Mouse (Mus musculus) layer of hippocampus, postnatal 14 days (tissue): Measurements from ENCODE around the gene Col5a1. TPM values are rescaled to one million over a fixed set of nuclear protein-coding genes. Genes with fewer than 3 reads are reported as not detected.

Source experiments
- DNase-seq, 2 experiments: peaks; one replicate each; pipeline ENCODE4 v3.0.0; 2021 to 2022; ENCODE audit warnings: low spot score in 2 of 2, mixed read lengths in 1 of 2
- total RNA-seq, 2 experiments: library from RNA; stranded (reverse); gene quantifications; 2 replicates each; pipeline ENCODE4 v1.2.3; 2021

Col5a1 gene
- total RNA-seq, 2 experiments from 2014 or later, result 5.9 to 6.1 TPM

DNA sequence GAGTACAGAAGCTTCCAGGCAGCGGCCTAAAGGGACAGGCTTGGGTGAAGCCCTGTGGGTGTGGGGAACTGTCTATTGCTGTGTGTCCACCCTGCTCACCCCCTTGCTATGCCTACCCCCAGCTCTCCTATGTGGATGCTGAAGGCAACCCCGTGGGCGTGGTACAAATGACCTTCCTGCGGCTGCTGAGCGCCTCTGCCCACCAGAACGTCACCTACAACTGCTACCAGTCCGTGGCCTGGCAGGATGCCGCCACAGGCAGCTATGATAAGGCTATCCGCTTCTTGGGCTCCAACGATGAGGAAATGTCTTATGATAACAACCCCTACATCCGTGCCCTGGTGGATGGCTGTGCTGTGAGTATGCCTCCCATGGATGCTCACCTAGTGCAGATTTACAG, 146.2 kb downstream of the Col5a1 start:
- DNase-seq, result no peak

DNA sequence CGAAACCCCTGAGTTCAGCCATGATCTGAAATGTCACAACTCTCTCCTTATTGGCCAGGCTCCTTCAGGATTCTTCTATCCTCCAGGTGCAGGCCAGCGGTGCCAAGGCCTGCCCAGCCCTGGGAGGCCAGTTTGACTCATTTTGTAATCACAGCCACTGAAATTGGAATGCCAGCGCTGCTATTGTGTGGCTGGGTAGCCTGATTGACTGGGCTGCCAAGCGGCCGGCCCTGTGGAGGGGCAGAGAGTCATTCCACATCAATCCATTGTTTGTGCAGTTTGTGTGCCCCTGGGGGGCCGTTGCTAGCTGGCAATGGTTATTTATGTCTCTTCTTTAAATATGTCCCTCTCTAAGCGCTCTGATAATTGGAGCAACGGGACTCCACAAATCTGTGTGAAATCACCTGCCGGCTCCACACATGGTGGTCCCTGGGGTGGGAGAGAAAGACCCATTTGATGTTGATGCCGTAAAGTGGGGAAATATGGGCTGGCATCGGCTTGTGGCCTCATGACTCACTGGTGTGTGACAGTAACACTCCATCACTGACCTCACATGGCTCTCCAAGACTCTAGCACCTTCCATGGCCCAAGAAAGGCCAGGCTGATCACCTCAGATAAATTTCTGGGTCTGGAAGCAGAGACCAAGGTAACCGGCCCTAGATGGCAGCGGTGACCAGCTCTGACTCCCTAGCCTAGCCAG, 147.9 kb downstream of the Col5a1 start:
- no peak for DNase-seq

- DNase-seq, result no peak
These were observed 150.6 kb downstream of the Col5a1 start for GRCm38 (mm10) chr2:28036788-28037187.

GRCm38 (mm10) chr2:28037505-28038390, 151.5 kb downstream of the Col5a1 start:
- peak in 1 of 2 experiments; percentile 17 for DNase-seq

- peak; percentile 29 to 65 for DNase-seq
These were observed 152.3 kb downstream of the Col5a1 start for GRCm38 (mm10) chr2:28038391-28039096.

DNA sequence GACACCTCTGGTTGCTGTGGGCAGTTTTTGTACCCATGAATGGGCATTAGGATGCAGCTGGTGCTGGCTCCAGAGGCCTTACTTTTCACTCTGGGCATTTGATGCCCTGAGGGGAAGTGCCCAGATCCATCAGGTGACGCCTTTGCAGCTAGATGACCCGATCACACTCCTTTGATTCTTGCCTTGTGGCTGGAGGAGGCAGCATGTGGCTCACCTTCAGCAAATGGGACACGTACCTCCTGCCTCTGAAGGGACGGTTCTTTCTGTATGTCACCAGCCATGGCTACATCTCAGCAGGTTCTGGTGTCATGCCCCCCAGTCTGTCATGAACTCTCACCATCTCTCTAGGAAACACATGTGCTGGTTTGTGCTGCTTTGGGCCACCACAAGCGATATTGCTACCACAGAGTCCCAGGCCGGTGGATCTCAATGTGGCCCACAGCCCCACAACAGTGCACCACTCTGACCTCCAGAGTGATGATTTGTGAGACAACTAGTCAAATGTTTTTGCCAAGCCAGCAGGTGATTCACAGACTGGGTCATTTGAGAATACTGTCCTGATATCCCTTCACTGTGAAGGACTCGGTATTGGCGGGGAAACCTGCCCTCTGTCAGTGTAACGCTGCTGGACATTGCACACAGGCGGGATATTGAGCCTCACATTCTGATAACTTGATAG, 153.6 kb downstream of the Col5a1 start:
- no peak for DNase-seq

GRCm38 (mm10) chr2:28040466-28040865, 154.2 kb downstream of the Col5a1 start:
- DNase-seq, result no peak

DNA sequence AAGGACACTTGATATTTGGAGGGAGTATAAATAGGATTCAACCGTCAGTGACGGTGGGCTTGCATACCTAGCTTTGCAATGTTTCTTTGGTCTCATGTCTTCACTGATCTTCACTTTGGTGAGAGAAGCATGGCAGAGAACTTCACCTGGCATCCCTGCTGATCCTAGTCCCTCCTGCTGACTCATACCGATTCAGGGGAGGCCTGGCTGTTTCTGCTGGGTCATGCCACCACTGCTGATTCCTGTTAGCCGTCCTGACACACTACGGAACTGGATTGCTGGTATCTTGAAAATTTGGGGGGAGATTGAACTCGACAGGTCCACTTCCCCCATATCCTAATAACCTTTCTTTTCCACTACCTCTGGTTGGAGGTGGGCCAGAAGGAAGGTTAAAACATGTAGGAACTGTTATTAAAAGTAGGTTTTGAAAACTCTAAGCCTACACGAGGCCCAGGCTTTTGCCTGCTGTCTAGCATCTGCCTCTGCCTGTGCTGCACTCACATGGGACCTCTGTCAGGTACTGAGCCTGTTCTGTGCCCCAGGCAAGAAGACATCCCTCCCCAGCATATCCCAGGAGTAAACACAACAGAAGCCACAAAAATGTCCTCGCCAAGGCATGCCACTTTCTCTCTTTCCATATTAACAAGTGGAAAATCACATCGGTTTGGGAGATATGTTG, 158.8 kb downstream of the Col5a1 start:
- no peak for DNase-seq

DNA sequence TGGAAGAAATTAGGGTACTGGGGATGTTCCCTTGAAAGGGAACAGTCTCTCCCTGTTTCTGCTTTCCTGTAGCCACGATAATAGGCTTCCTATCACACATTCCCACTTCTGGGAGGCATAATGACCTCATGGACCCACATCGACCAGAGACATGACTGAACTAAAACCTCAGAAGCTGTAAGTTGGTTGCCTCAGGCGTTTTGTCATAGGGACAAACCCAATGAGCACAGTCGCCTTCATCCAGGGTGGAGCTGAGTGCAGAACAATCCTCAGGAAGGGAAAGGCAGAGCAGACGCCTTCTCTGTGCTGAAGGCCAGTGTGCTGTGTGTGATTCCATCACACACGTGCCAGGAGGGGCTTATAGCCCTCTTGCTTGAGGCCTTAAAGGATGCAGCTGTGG, 160.1 kb downstream of the Col5a1 start:
- no peak for DNase-seq

DNA sequence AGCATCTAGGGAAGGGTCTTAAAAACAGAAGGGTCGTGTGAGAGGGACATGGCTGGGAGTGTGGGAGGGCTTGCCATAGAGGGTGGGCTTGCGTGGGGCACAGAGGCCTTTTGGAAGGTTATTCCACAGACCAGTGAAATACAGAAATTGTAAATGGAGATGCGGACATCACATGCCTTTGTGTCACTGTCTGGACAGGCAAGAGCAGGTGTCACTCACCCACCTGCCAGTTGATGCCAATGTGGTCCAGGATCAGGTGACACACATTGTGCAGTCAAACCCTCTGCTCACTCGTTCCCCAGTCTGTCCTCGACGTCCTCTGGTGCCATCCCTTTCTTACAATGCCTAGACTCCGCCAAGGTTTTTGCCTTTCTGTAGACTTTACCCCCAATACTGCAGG, 160.9 kb downstream of the Col5a1 start:
- DNase-seq, result no peak

- no peak for DNase-seq
These were observed 173.7 kb downstream of the Col5a1 start for GRCm38 (mm10) chr2:28059922-28060321.

DNA sequence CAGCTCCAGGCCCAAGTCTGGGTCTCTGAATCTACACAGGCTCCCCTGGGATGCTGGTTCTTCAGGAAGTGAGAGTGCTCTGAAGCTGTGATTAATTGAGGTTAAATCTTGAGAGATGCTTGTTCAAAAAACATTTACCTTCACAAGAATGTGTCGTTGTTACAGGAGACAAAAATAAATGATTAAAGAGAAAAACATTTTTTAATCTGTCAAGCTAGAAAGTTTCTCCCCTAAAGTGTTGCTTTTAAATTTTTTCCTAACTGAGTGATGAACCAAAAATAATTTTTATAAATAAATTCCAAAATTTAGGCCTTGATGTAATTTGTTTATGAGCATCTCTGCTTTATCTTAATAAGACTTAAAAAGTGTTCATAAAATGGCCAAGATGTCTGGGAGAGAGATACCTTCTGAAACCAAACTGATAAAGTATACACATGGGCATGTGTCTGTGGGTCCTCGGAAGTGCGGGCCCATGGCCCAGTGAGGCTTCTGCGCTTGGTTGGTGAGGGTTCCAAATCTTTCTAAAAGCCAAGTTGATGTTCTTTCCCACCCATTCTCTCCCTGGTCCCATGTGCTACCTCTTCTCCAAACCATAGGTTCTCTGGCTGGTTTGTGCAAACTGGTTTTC, 177.6 kb downstream of the Col5a1 start:
- DNase-seq, result no peak

DNA sequence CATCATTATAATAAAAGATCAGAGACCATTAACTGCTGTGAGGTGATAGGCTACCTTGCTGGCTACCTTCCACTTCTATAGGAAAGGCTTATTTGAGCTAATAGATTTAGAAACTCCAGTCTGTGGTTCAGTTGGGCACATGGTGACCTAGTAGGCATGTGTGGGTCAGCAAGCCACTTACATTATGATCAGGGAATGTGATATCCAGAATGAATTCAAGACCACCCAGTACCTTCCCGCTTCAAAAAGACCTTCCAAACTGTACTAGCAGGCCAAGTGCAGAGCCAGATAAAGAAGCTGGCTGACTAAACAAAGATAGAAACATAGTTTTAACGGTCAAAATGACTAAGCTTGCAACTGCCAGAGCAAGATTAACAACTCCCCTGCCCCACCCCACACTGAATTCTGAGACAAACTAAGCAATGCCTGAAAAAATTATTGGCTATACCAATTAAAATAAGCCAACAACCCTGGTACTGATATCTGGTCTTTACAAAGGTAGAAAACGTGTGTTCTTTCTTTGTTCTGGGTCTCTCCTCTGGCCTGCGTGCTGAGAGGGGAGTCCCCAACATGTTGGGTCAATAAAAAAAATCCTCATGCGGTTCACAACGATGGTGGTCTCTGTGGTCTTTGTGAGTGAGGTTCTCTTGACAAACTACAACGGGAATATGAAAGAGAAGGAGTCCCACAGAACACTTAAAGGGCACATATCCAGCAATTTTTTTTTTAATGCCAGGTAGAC, 178.3 kb downstream of the Col5a1 start:
- no peak for DNase-seq

DNA sequence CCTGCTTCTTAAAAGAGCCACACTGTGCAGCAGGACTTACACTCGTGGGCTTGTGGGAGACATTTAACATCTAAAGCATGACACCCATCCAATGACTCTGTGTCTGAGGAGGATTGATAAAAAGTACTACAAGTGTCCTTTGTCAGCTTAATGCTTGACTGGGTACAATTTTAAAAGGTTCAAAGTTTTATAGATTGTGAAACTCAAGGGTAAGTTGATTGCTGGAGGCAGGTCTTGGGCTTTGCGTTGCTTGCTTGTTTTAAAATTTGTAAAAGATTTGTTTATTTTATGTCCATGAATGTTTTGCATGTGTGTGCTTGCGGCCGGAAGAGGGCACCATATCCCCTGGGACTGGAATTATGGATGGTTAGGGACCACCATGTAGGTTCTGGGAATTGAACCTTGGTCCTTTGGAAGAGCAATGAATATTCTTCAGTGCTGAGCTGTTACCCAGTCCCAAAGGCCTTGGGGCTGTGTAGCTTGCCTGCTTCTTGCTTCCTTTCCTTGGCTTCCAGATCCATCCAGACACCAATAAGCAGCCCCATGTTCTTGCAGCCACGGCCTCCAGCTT, 178.9 kb downstream of the Col5a1 start:
- DNase-seq, result no peak

GRCm38 (mm10) chr2:28066686-28067085, 180.5 kb downstream of the Col5a1 start:
- no peak for DNase-seq

DNA sequence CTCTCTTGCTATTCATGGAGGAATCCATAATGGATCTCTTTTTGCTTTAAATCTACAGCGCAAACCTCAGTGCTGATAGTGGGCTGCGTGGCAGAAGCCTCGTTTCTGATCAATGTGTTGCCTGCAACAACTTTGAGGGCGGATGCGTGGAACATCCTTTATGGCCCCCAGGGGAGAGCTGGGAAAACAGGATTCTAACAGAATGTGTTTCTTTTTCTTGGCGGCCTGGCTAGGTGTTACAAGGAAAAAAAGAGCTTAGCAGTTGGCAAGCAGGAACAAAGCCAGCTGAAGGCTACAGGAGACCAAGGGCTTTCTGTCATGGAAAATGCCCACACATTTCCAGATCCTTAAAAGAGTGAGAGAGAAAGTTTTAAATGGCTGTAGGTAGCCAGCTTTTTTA, 180.9 kb downstream of the Col5a1 start:
- DNase-seq, result peak; percentile 16 to 46

DNA sequence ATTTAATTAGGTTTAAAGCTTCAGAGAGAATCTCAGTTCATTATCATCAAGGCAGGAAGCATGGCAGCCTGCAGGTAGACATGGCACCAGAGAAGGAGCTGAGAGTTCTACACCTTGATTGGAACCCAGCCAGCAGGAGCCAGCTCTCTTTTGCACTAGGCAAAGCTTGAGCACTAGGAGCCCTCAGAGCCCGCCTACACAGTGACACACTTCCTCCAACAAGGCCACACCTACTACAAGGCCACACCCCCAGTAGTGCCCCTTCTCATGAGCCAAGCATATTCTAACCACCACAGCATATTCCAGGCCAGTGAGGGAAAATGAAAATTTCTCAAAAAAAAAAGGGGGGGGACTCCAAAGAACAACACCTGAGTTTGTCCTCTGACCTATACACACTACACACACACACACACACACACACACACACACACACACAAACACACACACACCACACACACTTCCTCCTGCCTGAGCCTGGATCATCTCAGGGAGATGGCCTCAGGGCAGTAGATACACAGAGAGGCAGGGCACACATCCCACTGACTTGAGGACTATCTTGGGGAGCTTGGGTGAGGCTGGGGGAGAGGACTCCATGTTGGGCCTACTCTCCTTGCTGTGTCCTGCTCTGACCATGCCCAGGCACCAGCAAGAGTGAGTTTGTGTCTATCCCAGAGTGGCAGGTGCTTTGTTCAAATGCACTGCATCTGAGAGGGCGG, 181.8 kb downstream of the Col5a1 start:
- DNase-seq, result peak in 1 of 2 experiments; percentile 8

GRCm38 (mm10) chr2:28068537-28068878, 182.3 kb downstream of the Col5a1 start:
- DNase-seq, result peak; percentile 79 to 91
